ENCODE assay signal across 17 mouse cellular contexts in the genomic region with DNA sequence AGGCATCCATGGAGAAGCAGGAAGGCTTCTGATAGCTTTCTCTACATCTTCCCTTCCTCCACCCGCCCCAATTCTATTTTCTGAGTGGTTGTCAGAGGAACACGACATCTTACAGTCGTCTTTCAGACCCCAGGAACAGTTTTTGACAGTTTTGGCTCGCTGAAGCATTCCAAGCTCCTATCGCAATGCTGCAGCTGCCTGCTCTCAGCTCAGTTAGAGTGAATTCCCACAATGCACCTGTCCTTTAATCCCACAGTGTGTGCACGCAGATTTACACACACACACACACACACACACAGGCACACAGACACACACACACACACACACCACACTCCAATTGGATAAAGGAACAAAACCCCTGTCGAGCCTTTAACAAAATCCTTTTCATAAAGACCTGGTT.
DNase-seq lines count a peak whose midpoint lies in the region; ATAC-seq and TF ChIP-seq lines count a peak whose summit lies in the region.
"Had no signal": no experiment of that assay in that cellular context is flagged by ENCODE, and none has a peak within 500 bp of the region (broad histone marks: within the 10 kb centered on the region; RNA-seq: fewer than 3 reads in every experiment).

No protein-coding gene starts in this region.

- H3K27me3 ChIP-seq in forebrain, postnatal 0 days (ENCODE audit: insufficient read depth, low read length), result no peaks in the 10 kb centered on the region
- no peaks in the 10 kb centered on the region for H3K27me3 ChIP-seq in forebrain, embryonic 10.5 days (ENCODE audit: poor library complexity, severe bottlenecking)
- no peaks in the 10 kb centered on the region for H3K27me3 ChIP-seq in liver, embryonic 12.5 days (replicated peaks)
- H3K27me3 ChIP-seq: embryonic facial prominence, embryonic 15.5 days; limb, embryonic 15.5 days; lung, embryonic 15.5 days; neural tube, embryonic 15.5 days had no signal

- no peak for TF ChIP-seq CTCF in forebrain, postnatal 0 days (IDR thresholded peaks at IDR 0.05; ENCODE audit: low read depth)

- 19% methylated on average over 7 of the region's 7 CpGs for WGBS in forebrain, postnatal 0 days
- WGBS in forebrain, embryonic 10.5 days, result 55% methylated on average over 7 of the region's 7 CpGs
- 51% methylated on average over 7 of the region's 7 CpGs for WGBS in liver, embryonic 12.5 days (ENCODE audit: insufficient replicate concordance)

- no peak overlapping the region for H3K4me3 ChIP-seq in forebrain, postnatal 0 days (ENCODE audit: low read depth, low read length)
- no peak overlapping the region for H3K4me3 ChIP-seq in forebrain, embryonic 10.5 days
- no peak overlapping the region for H3K4me3 ChIP-seq in liver, embryonic 12.5 days
- H3K4me3 ChIP-seq: embryonic facial prominence, embryonic 15.5 days; limb, embryonic 15.5 days; lung, embryonic 15.5 days; neural tube, embryonic 15.5 days had no signal

- H3K9ac ChIP-seq in forebrain, postnatal 0 days, result no peak overlapping the region
- no peak overlapping the region for H3K9ac ChIP-seq in liver, embryonic 12.5 days
- H3K9ac ChIP-seq: embryonic facial prominence, embryonic 15.5 days; limb, embryonic 15.5 days; lung, embryonic 15.5 days; neural tube, embryonic 15.5 days had no signal

- H3K4me2 ChIP-seq in forebrain, postnatal 0 days (ENCODE audit: low read depth), result no peak overlapping the region; the same call in 1 of the 2 replicates
- no peak overlapping the region for H3K4me2 ChIP-seq in liver, embryonic 12.5 days
- H3K4me2 ChIP-seq: embryonic facial prominence, embryonic 15.5 days; limb, embryonic 15.5 days; lung, embryonic 15.5 days; neural tube, embryonic 15.5 days had no signal

- ATAC-seq in forebrain, postnatal 0 days, result peak; percentile 74
- ATAC-seq in liver, embryonic 12.5 days, result no peak

- intact Hi-C loops in left cerebral cortex, postnatal 14 days (cut with DNase I), result no loop called here

- no peaks in the 10 kb centered on the region for H3K36me3 ChIP-seq in forebrain, postnatal 0 days (ENCODE audit: insufficient read depth)
- H3K36me3 ChIP-seq in forebrain, embryonic 10.5 days (replicated peaks), result no peaks in the 10 kb centered on the region
- H3K36me3 ChIP-seq in liver, embryonic 12.5 days, result no peaks in the 10 kb centered on the region
- H3K36me3 ChIP-seq: embryonic facial prominence, embryonic 15.5 days; G1E; limb, embryonic 15.5 days; lung, embryonic 15.5 days; neural tube, embryonic 15.5 days had no signal

- H3K9me3 ChIP-seq in forebrain, postnatal 0 days (ENCODE audit: low read length), result no peaks in the 10 kb centered on the region
- no peaks in the 10 kb centered on the region for H3K9me3 ChIP-seq in forebrain, embryonic 10.5 days
- no peaks in the 10 kb centered on the region for H3K9me3 ChIP-seq in liver, embryonic 12.5 days (replicated peaks)
- H3K9me3 ChIP-seq: embryonic facial prominence, embryonic 15.5 days; limb, embryonic 15.5 days; lung, embryonic 15.5 days; neural tube, embryonic 15.5 days had no signal

- H3K4me1 ChIP-seq in forebrain, postnatal 0 days (ENCODE audit: insufficient read depth), result no peaks in the 10 kb centered on the region; the same call in 1 of the 2 replicates
- peaks cover 7% of the 10 kb centered on the region for H3K4me1 ChIP-seq in forebrain, embryonic 10.5 days
- H3K4me1 ChIP-seq in liver, embryonic 12.5 days, result no peaks in the 10 kb centered on the region
- H3K4me1 ChIP-seq: embryonic facial prominence, embryonic 15.5 days; limb, embryonic 15.5 days; lung, embryonic 15.5 days; neural tube, embryonic 15.5 days had no signal

- peak; percentile 62 for DNase-seq in forebrain, postnatal 0 days
- DNase-seq in forebrain, embryonic 10.5 days (ENCODE audit: extremely low spot score, low spot score), result no peak
- DNase-seq in left cerebral cortex, postnatal 14 days (ENCODE audit: low spot score in 2 of 2), result peak; percentile 5 to 41
- no peak for DNase-seq in left cerebral cortex, adult 11 months (ENCODE audit: low spot score)
- DNase-seq in right cerebral cortex, postnatal 4 days, result peak; percentile 4
- no peak for DNase-seq in right cerebral cortex, postnatal 36 days (ENCODE audit: low spot score in 2 of 2)
- DNase-seq: adrenal gland, postnatal 14 days; gastrocnemius, postnatal 36 days; kidney, postnatal 36 days; right cerebral cortex, postnatal 14 days; thymus, adult 2 months had no signal

- H3K27ac ChIP-seq in forebrain, postnatal 0 days (ENCODE audit: low read depth, low read length), result no peak overlapping the region
- no peak overlapping the region for H3K27ac ChIP-seq in forebrain, embryonic 10.5 days
- no peak overlapping the region for H3K27ac ChIP-seq in liver, embryonic 12.5 days
- H3K27ac ChIP-seq: embryonic facial prominence, embryonic 15.5 days; limb, embryonic 15.5 days; lung, embryonic 15.5 days; neural tube, embryonic 15.5 days had no signal

Comparison
In these comparisons a context has a peak if more than half of its experiments do, and no peak if none do; other contexts are left out.
1. DNase-seq: peak in forebrain, postnatal 0 days (single experiment), left cerebral cortex, postnatal 14 days (2 of 2) and right cerebral cortex, postnatal 4 days (single experiment); none in forebrain, embryonic 10.5 days (single experiment), left cerebral cortex, adult 11 months (single experiment) and right cerebral cortex, postnatal 36 days (0 of 2).